Mouse (Mus musculus): ENCODE results near the gene Kcnk3. TPM values are rescaled to one million over a fixed set of nuclear protein-coding genes. Genes with fewer than 3 reads are reported as not detected.
A peak's percentile ranks its signal among the peaks of the same experiment; 100 is the strongest.

The Kcnk3 gene
- 0.87 and 1.1 TPM in 2 replicates for polyA plus RNA-seq (2016; fragmentation: Nextera tagmentation; extraction: Ambion mirVana)

GRCm38 (mm10) chr5:30587681-30588300 is at the start of gene Kcnk3:
Gene Kcnk3 (plus strand): TSS chr5:30588170.
- no peak within 1 kb of the TSS for H3K27ac ChIP-seq
- ATAC-seq (ENCODE audit: insufficient number of reproducible peaks, insufficient read depth, low FRiP score, low TSS enrichment): peak; percentile 42; the same call in 1 of the 2 replicates
- H3K9ac ChIP-seq: peak within 1 kb of the TSS; percentile 48

GRCm38 (mm10) chr5:30545698-30546097 is 42.3 kb upstream of the Kcnk3 start, which contains the start of gene Cib4:
Gene Cib4 (minus strand): TSS chr5:30545836.
- Histone ChIP-seq H3K4me1 (peaks cover 3% of the 10 kb centered on the region; the same call in 1 of the 2 replicates), H3K27me3 (no peaks in the 10 kb centered on the region), H3K4me2 (replicated peaks) (no peak within 1 kb of the TSS), H3K9me3 (no peaks in the 10 kb centered on the region), H3K27ac (no peak within 1 kb of the TSS), H3K4me3 (no peak within 1 kb of the TSS), H3K9ac (no peak within 1 kb of the TSS), H3K36me3 (no peaks in the 10 kb centered on the region)
- 42% methylated on average over 2 of the region's 2 CpGs for WGBS
- ATAC-seq (ENCODE audit: insufficient number of reproducible peaks, insufficient read depth, low FRiP score, low TSS enrichment): no peak

More at GRCm38 (mm10) chr5:30587681-30588300, at the start of gene Kcnk3:
- Histone ChIP-seq H3K4me1 (peaks cover 14% of the 10 kb centered on the region), H3K36me3 (no peaks in the 10 kb centered on the region), H3K4me3 (peak within 1 kb of the TSS; percentile 40), H3K9me3 (no peaks in the 10 kb centered on the region), H3K27me3 (peaks cover 66% of the 10 kb centered on the region), H3K4me2 (replicated peaks) (peak within 1 kb of the TSS; percentile 95)
- WGBS: 2% methylated on average over 22 of the region's 54 CpGs

GRCm38 (mm10) chr5:30548681-30549080 is 39.3 kb upstream of the Kcnk3 start:
- Histone ChIP-seq H3K27ac (no peak overlapping the region), H3K9me3 (no peaks in the 10 kb centered on the region), H3K36me3 (no peaks in the 10 kb centered on the region), H3K4me2 (replicated peaks) (no peak overlapping the region), H3K4me3 (no peak overlapping the region), H3K27me3 (no peaks in the 10 kb centered on the region), H3K9ac (no peak overlapping the region), H3K4me1 (peaks cover 3% of the 10 kb centered on the region; the same call in 1 of the 2 replicates)
- ATAC-seq (ENCODE audit: insufficient number of reproducible peaks, insufficient read depth, low FRiP score, low TSS enrichment): no peak
- WGBS: 72% methylated on average over 2 of the region's 2 CpGs

- no peak overlapping the region for H3K4me2 ChIP-seq (replicated peaks)
- no peak overlapping the region for H3K9ac ChIP-seq
- H3K36me3 ChIP-seq: no peaks in the 10 kb centered on the region
- no peaks in the 10 kb centered on the region for H3K27me3 ChIP-seq
- H3K27ac ChIP-seq: no peak overlapping the region
- H3K9me3 ChIP-seq: no peaks in the 10 kb centered on the region
- peaks cover 3% of the 10 kb centered on the region; the same call in 1 of the 2 replicates for H3K4me1 ChIP-seq
- ATAC-seq (ENCODE audit: insufficient number of reproducible peaks, insufficient read depth, low FRiP score, low TSS enrichment): 0 out of 2 replicates have a peak, but pooled peaks have one; percentile 64
- WGBS: 57% methylated on average over 9 of the region's 9 CpGs
- no peak overlapping the region for H3K4me3 ChIP-seq
These were observed 37.5 kb upstream of the Kcnk3 start for GRCm38 (mm10) chr5:30550334-30551021.

GRCm38 (mm10) chr5:30551022-30551638 is 36.8 kb upstream of the Kcnk3 start:
- Histone ChIP-seq H3K9ac (no peak overlapping the region), H3K9me3 (no peaks in the 10 kb centered on the region), H3K36me3 (no peaks in the 10 kb centered on the region), H3K4me2 (replicated peaks) (no peak overlapping the region), H3K4me1 (peaks cover 3% of the 10 kb centered on the region; the same call in 1 of the 2 replicates), H3K4me3 (no peak overlapping the region), H3K27ac (no peak overlapping the region), H3K27me3 (no peaks in the 10 kb centered on the region)
- ATAC-seq (ENCODE audit: insufficient number of reproducible peaks, insufficient read depth, low FRiP score, low TSS enrichment): no peak
- 86% methylated on average over 8 of the region's 8 CpGs for WGBS

- ATAC-seq (ENCODE audit: insufficient number of reproducible peaks, insufficient read depth, low FRiP score, low TSS enrichment): no peak
- Histone ChIP-seq H3K4me1 (peaks cover 8% of the 10 kb centered on the region; the same call in 1 of the 2 replicates), H3K4me3 (no peak overlapping the region), H3K27ac (no peak overlapping the region), H3K9me3 (no peaks in the 10 kb centered on the region), H3K36me3 (no peaks in the 10 kb centered on the region), H3K27me3 (no peaks in the 10 kb centered on the region), H3K4me2 (replicated peaks) (no peak overlapping the region), H3K9ac (no peak overlapping the region)
- 90% methylated on average over 6 of the region's 6 CpGs for WGBS
These were observed 36.0 kb upstream of the Kcnk3 start for GRCm38 (mm10) chr5:30552006-30552405.

- no peak overlapping the region for H3K9ac ChIP-seq
- H3K36me3 ChIP-seq: no peaks in the 10 kb centered on the region
- no peaks in the 10 kb centered on the region for H3K9me3 ChIP-seq
- H3K4me2 ChIP-seq (replicated peaks): no peak overlapping the region
- no peak overlapping the region for H3K4me3 ChIP-seq
- no peak for ATAC-seq (ENCODE audit: insufficient number of reproducible peaks, insufficient read depth, low FRiP score, low TSS enrichment)
- WGBS: 90% methylated on average over 13 of the region's 13 CpGs
- peaks cover 8% of the 10 kb centered on the region; the same call in 1 of the 2 replicates for H3K4me1 ChIP-seq
- H3K27me3 ChIP-seq: no peaks in the 10 kb centered on the region
- H3K27ac ChIP-seq: no peak overlapping the region
These were observed 34.0 kb upstream of the Kcnk3 start for GRCm38 (mm10) chr5:30553936-30554335.

- no peak overlapping the region for H3K9ac ChIP-seq
- peaks cover 8% of the 10 kb centered on the region; the same call in 1 of the 2 replicates for H3K4me1 ChIP-seq
- H3K27ac ChIP-seq: no peak overlapping the region
- 79% methylated on average over 8 of the region's 8 CpGs for WGBS
- no peak for ATAC-seq (ENCODE audit: insufficient number of reproducible peaks, insufficient read depth, low FRiP score, low TSS enrichment)
- H3K36me3 ChIP-seq: no peaks in the 10 kb centered on the region
- no peak overlapping the region for H3K4me3 ChIP-seq
- H3K4me2 ChIP-seq (replicated peaks): no peak overlapping the region
- H3K27me3 ChIP-seq: no peaks in the 10 kb centered on the region
- no peaks in the 10 kb centered on the region for H3K9me3 ChIP-seq
These were observed 33.0 kb upstream of the Kcnk3 start for GRCm38 (mm10) chr5:30554981-30555380.

GRCm38 (mm10) chr5:30556284-30556683 is 31.7 kb upstream of the Kcnk3 start:
- Histone ChIP-seq H3K36me3 (no peaks in the 10 kb centered on the region), H3K27ac (no peak overlapping the region), H3K9me3 (no peaks in the 10 kb centered on the region), H3K4me3 (no peak overlapping the region), H3K9ac (no peak overlapping the region), H3K4me1 (0 out of 2 replicates have a peak, but pooled peaks cover 6% of the 10 kb centered on the region), H3K4me2 (replicated peaks) (no peak overlapping the region), H3K27me3 (no peaks in the 10 kb centered on the region)
- 48% methylated on average over 3 of the region's 3 CpGs for WGBS
- no peak for ATAC-seq (ENCODE audit: insufficient number of reproducible peaks, insufficient read depth, low FRiP score, low TSS enrichment)

GRCm38 (mm10) chr5:30559421-30559820 is 28.5 kb upstream of the Kcnk3 start:
- Histone ChIP-seq H3K27ac (no peak overlapping the region), H3K4me3 (no peak overlapping the region), H3K4me1 (0 out of 2 replicates have a peak, but pooled peaks cover 6% of the 10 kb centered on the region), H3K4me2 (replicated peaks) (no peak overlapping the region), H3K9ac (no peak overlapping the region), H3K27me3 (no peaks in the 10 kb centered on the region), H3K36me3 (no peaks in the 10 kb centered on the region), H3K9me3 (no peaks in the 10 kb centered on the region)
- WGBS: 89% methylated on average over 3 of the region's 3 CpGs
- no peak for ATAC-seq (ENCODE audit: insufficient number of reproducible peaks, insufficient read depth, low FRiP score, low TSS enrichment)

- Histone ChIP-seq H3K27me3 (no peaks in the 10 kb centered on the region), H3K9me3 (no peaks in the 10 kb centered on the region), H3K4me1 (0 out of 2 replicates have a peak, but pooled peaks cover 6% of the 10 kb centered on the region), H3K4me3 (no peak overlapping the region), H3K4me2 (replicated peaks) (no peak overlapping the region), H3K36me3 (no peaks in the 10 kb centered on the region), H3K27ac (no peak overlapping the region), H3K9ac (no peak overlapping the region)
- no peak for ATAC-seq (ENCODE audit: insufficient number of reproducible peaks, insufficient read depth, low FRiP score, low TSS enrichment)
- 33% methylated on average over 3 of the region's 3 CpGs for WGBS
These were observed 27.9 kb upstream of the Kcnk3 start for GRCm38 (mm10) chr5:30559986-30560493.
